Mouse (Mus musculus): ENCODE results near the gene Clpsl2. TPM values are rescaled to one million over a fixed set of nuclear protein-coding genes. Genes with fewer than 3 reads are reported as not detected.

Clpsl2 gene
- total and polyA plus RNA-seq, 2 experiments from 2014 or later: not detected

DNA sequence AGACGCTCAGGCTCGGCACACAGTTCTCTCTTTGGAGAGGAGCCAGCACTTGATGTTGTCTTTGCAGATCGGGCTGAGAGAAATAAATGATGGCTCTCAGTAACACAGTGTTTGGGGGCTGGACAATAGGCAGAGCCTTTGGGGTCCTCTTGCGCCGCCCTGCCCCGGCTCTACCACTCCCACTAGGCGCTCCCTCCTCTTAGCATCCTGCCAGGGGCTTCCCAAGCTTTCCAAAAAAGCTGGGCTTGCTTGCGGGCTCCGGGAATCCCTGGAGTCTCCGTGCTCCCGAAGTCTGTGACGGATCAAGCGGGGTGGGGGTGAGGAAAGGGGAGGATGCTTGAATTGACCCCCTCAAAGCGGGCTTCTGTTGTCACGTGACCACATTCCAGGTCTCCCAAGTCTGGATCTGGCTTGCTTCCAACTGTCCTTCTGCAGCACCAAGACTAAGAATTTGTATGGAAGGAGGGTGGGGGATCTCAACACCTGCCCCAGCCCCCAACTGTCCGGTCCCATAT lies 31.7 kb upstream of the Clpsl2 start, which contains the start of gene Fkbp5:
Fkbp5 (minus strand) TSS at position 87 of the 515 bp plus-strand sequence.
- 5% methylated on average over 16 of the region's 16 CpGs for WGBS
- DNase-seq (ENCODE audit: low spot score): peak; percentile 90
- ATAC-seq (ENCODE audit: insufficient read depth, low read depth): peak; percentile 42
- Histone ChIP-seq H3K36me3 (replicated peaks; ENCODE audit: control insufficient read depth, insufficient read depth, low read length) (no peaks in the 10 kb centered on the region), H3K4me3 (ENCODE audit: low read depth, low read length) (peak within 1 kb of the TSS; percentile 48), H3K4me1 (ENCODE audit: control insufficient read depth, insufficient read depth) (peaks cover 36% of the 10 kb centered on the region), H3K9ac (replicated peaks; ENCODE audit: low read depth, low read length) (peak within 1 kb of the TSS; percentile 57), H3K9me3 (replicated peaks; ENCODE audit: control insufficient read depth, low read length) (no peaks in the 10 kb centered on the region), H3K4me2 (ENCODE audit: low read depth, low read length) (peak within 1 kb of the TSS; percentile 68), H3K27ac (ENCODE audit: low read depth) (peak within 1 kb of the TSS; percentile 93), H3K27me3 (ENCODE audit: control insufficient read depth, insufficient read depth, low read length) (no peaks in the 10 kb centered on the region)
- TF ChIP-seq CTCF (IDR thresholded peaks at IDR 0.05; ENCODE audit: low read depth) (no peak), EP300 (IDR thresholded peaks at IDR 0.05; ENCODE audit: low read depth) (no peak; the same call in 1 of the 2 replicates)

DNA sequence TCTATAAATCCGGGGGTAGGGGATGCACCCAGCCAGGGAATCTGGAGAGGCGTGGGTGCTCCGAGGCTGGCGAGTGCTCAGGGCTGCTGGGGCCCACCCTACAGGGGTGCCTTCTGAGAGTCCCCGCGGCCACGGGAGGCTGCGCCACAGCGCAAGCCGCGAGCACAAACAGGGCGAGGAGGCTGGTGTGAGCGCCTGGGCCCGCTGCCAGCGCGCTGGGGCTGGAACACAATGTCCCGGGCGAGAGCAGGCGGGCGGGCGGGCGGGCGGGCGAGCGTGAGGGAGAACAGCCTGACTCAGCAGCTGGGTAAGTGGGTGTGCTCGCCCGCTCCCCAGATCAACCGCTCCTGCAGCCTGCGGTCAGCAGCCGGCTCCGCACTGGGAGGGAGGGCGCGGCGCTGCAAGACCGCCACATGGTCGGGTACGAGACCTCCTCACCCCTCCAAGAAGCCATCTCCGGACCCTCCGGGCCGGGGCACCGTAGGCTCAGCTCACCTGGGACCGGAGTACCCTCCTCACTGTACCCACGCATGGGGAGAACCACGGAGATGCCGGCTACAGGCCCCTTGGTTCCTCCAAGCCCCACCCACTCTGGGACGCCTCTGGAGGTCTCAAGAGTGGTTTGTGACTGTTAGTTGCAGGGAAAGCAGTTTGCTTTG lies 31.1 kb upstream of the Clpsl2 start:
- peak overlapping the region; percentile 93 for H3K27ac ChIP-seq (ENCODE audit: low read depth)
- no peaks in the 10 kb centered on the region for H3K9me3 ChIP-seq (replicated peaks; ENCODE audit: control insufficient read depth, low read length)
- H3K4me3 ChIP-seq (ENCODE audit: low read depth, low read length): peak overlapping the region; percentile 48
- no peaks in the 10 kb centered on the region for H3K36me3 ChIP-seq (replicated peaks; ENCODE audit: control insufficient read depth, insufficient read depth, low read length)
- H3K4me2 ChIP-seq (ENCODE audit: low read depth, low read length): peak overlapping the region; percentile 68
- H3K9ac ChIP-seq (replicated peaks; ENCODE audit: low read depth, low read length): peak overlapping the region; percentile 57
- TF ChIP-seq EP300 (IDR thresholded peaks at IDR 0.05; ENCODE audit: low read depth): peak; percentile 85
- no peak for TF ChIP-seq CTCF (IDR thresholded peaks at IDR 0.05; ENCODE audit: low read depth)
- WGBS: under 1% methylated on average over 42 of the region's 46 CpGs
- H3K27me3 ChIP-seq (ENCODE audit: control insufficient read depth, insufficient read depth, low read length): no peaks in the 10 kb centered on the region
- ATAC-seq (ENCODE audit: insufficient read depth, low read depth) (peak; percentile 80), DNase-seq (ENCODE audit: low spot score) (peak; percentile 86)
- H3K4me1 ChIP-seq (ENCODE audit: control insufficient read depth, insufficient read depth): peaks cover 31% of the 10 kb centered on the region

GRCm38 (mm10) chr17:28518615-28519071 lies 30.6 kb upstream of the Clpsl2 start:
- Histone ChIP-seq H3K27me3 (ENCODE audit: control insufficient read depth, insufficient read depth, low read length) (no peaks in the 10 kb centered on the region), H3K9ac (replicated peaks; ENCODE audit: low read depth, low read length) (peak overlapping the region; percentile 57)
- WGBS: 32% methylated on average over 8 of the region's 8 CpGs

GRCm38 (mm10) chr17:28519827-28520226 lies 29.4 kb upstream of the Clpsl2 start:
- ATAC-seq (ENCODE audit: insufficient read depth, low read depth) (no peak), DNase-seq (ENCODE audit: low spot score) (no peak)
- H3K9me3 ChIP-seq (replicated peaks; ENCODE audit: control insufficient read depth, low read length): no peaks in the 10 kb centered on the region
- no peak overlapping the region for H3K9ac ChIP-seq (replicated peaks; ENCODE audit: low read depth, low read length)
- no peak overlapping the region for H3K4me2 ChIP-seq (ENCODE audit: low read depth, low read length)
- peaks cover 25% of the 10 kb centered on the region for H3K4me1 ChIP-seq (ENCODE audit: control insufficient read depth, insufficient read depth)
- TF ChIP-seq CTCF (IDR thresholded peaks at IDR 0.05; ENCODE audit: low read depth) (peak; percentile 51), EP300 (IDR thresholded peaks at IDR 0.05; ENCODE audit: low read depth) (no peak)
- 84% methylated on average over 3 of the region's 3 CpGs for WGBS
- no peaks in the 10 kb centered on the region for H3K36me3 ChIP-seq (replicated peaks; ENCODE audit: control insufficient read depth, insufficient read depth, low read length)
- no peak overlapping the region for H3K27ac ChIP-seq (ENCODE audit: low read depth)
- H3K4me3 ChIP-seq (ENCODE audit: low read depth, low read length): no peak overlapping the region
- no peaks in the 10 kb centered on the region for H3K27me3 ChIP-seq (ENCODE audit: control insufficient read depth, insufficient read depth, low read length)

More at GRCm38 (mm10) chr17:28518615-28519071, 30.6 kb upstream of the Clpsl2 start:
- no peak for ATAC-seq (ENCODE audit: insufficient read depth, low read depth)
- Histone ChIP-seq H3K4me1 (ENCODE audit: control insufficient read depth, insufficient read depth) (peaks cover 31% of the 10 kb centered on the region), H3K36me3 (replicated peaks; ENCODE audit: control insufficient read depth, insufficient read depth, low read length) (no peaks in the 10 kb centered on the region), H3K4me3 (ENCODE audit: low read depth, low read length) (peak overlapping the region; percentile 48), H3K9me3 (replicated peaks; ENCODE audit: control insufficient read depth, low read length) (no peaks in the 10 kb centered on the region), H3K27ac (ENCODE audit: low read depth) (peak overlapping the region; percentile 93), H3K4me2 (ENCODE audit: low read depth, low read length) (peak overlapping the region; percentile 68)
- DNase-seq (ENCODE audit: low spot score): no peak
- TF ChIP-seq CTCF (IDR thresholded peaks at IDR 0.05; ENCODE audit: low read depth) (no peak), EP300 (IDR thresholded peaks at IDR 0.05; ENCODE audit: low read depth) (no peak)

DNA sequence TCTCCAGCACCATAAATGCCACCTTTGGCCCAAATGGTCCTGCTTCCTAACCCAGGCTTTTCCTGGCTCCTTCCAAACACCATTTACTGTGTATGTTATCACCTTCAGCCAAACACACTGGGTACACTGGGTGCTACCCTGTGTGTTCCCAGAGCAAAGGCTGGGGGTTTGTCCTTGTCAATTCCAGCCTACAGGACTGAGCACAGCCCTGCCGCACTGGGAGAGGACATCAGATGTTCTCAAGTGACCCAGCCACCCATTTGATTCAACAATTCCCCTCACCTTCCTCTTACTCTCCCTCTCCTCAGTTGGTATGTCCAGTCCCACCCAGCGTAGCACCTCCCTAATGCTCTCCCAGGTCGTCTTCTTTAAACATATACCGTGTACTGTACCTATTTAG lies 28.6 kb upstream of the Clpsl2 start:
- H3K4me3 ChIP-seq (ENCODE audit: low read depth, low read length): no peak overlapping the region
- 81% methylated on average over 4 of the region's 4 CpGs for WGBS
- TF ChIP-seq CTCF (IDR thresholded peaks at IDR 0.05; ENCODE audit: low read depth): no peak
- no peak for TF ChIP-seq EP300 (IDR thresholded peaks at IDR 0.05; ENCODE audit: low read depth)
- ATAC-seq (ENCODE audit: insufficient read depth, low read depth) (no peak), DNase-seq (ENCODE audit: low spot score) (no peak)
- H3K4me1 ChIP-seq (ENCODE audit: control insufficient read depth, insufficient read depth): peaks cover 23% of the 10 kb centered on the region
- no peak overlapping the region for H3K27ac ChIP-seq (ENCODE audit: low read depth)
- no peak overlapping the region for H3K4me2 ChIP-seq (ENCODE audit: low read depth, low read length)
- H3K27me3 ChIP-seq (ENCODE audit: control insufficient read depth, insufficient read depth, low read length): no peaks in the 10 kb centered on the region
- H3K9me3 ChIP-seq (replicated peaks; ENCODE audit: control insufficient read depth, low read length): no peaks in the 10 kb centered on the region
- H3K36me3 ChIP-seq (replicated peaks; ENCODE audit: control insufficient read depth, insufficient read depth, low read length): no peaks in the 10 kb centered on the region
- no peak overlapping the region for H3K9ac ChIP-seq (replicated peaks; ENCODE audit: low read depth, low read length)

All from heart, postnatal 0 days (tissue).